Mouse (Mus musculus): Measurements from ENCODE around the gene 1700001O22Rik.

DNA sequence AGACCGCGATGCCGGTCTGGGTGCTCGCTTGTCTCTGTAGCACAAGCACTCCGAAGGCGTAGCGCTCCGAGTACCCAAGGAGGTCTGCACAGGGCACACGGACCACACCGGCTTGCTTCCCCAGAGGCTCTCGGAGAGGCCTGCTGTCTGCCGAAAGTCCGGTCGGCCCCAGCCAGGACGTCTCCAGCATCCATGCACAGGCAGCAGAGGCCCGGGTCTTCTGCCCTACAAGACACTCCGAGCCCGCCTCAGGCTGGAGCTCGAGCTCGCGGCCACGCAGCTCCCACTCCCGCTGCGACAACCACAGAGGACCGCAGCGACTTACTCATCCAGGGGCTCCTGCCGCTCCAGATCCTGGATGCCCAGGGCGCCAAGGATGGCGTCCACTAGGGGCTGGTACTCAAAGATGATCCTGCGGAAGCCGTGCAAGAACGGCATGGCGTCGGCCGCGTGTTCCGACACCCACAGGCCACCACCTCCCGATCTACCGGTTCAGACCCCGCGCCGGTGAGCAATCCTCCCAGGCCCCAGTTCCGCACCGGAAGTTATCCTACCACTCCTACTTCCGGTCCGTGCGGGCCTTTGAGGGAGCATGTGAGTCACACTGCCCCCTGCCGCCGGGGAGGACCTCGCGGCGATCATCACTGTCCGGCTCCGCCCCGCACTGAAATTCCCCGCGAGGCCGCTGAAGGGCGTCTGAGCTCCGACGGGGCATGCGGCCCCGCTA, 24.5 kb upstream of the 1700001O22Rik start:
- TF ChIP-seq POLR2A (IDR thresholded peaks at IDR 0.05; ENCODE audit: insufficient read length, low read depth), result peak; percentile 77
- no peak for TF ChIP-seq SRF (IDR thresholded peaks at IDR 0.05; ENCODE audit: control insufficient read depth, insufficient read length, low read depth)
- no peak for TF ChIP-seq USF1 (IDR thresholded peaks at IDR 0.05; ENCODE audit: low read depth)
- TF ChIP-seq POLR2AphosphoS2 (IDR thresholded peaks at IDR 0.05; ENCODE audit: insufficient read length, low read depth), result peak; percentile 72
- TF ChIP-seq TCF12 (IDR thresholded peaks at IDR 0.05; ENCODE audit: insufficient read depth, poor library complexity, severe bottlenecking), result no peak
- no peak for TF ChIP-seq CEBPB (IDR thresholded peaks at IDR 0.05; ENCODE audit: insufficient read depth, poor library complexity, severe bottlenecking)
- TF ChIP-seq MYOG (IDR thresholded peaks at IDR 0.05; ENCODE audit: control insufficient read depth in 1 of 3, insufficient read depth in 1 of 3, insufficient read length in 2 of 3, low read depth in 2 of 3), result peak in 1 of 3 experiments; percentile 23
- TF ChIP-seq REST (IDR thresholded peaks at IDR 0.05; ENCODE audit: insufficient read depth, insufficient read length), result no peak
- TF ChIP-seq MAX (IDR thresholded peaks at IDR 0.05; ENCODE audit: low read depth), result no peak
- TF ChIP-seq E2F4 (IDR thresholded peaks at IDR 0.05; ENCODE audit: insufficient read depth), result peak; percentile 36
- no peak for TF ChIP-seq TCF3 (IDR thresholded peaks at IDR 0.05; ENCODE audit: insufficient read length, low read depth)

Data from myocyte (in vitro differentiated cells).